Mouse (Mus musculus) G1E (cell line): ENCODE data around the gene Krt81. TPM values are rescaled to one million over a fixed set of nuclear protein-coding genes. Genes with fewer than 3 reads are reported as not detected.

Source experiments
- ATAC-seq: 2 replicates; pipeline ENCODE4 v1.8.0; 2016; ENCODE audit warnings: mild to moderate bottlenecking; ENCODE audit not compliant: insufficient number of reproducible peaks, poor library complexity, low FRiP score, severe bottlenecking; ENCODE audit errors: extremely low read depth
- DNase-seq: peaks from one replicate; pipeline ENCODE4 v3.0.0; 2012; ENCODE audit warnings: low spot score
- H3K27me3 ChIP-seq: 2 replicates; pipeline ENCODE4 v1.6.1; 2012; ENCODE audit warnings: mild to moderate bottlenecking, low read length, inconsistent platforms; ENCODE audit not compliant: insufficient read depth
- H3K36me3 ChIP-seq: replicated peaks from 2 replicates; pipeline ENCODE3; 2012; ENCODE audit warnings: mild to moderate bottlenecking, inconsistent platforms
- H3K4me1 ChIP-seq: 2 replicates; pipeline ENCODE4 v1.6.1; 2012; ENCODE audit warnings: low read depth, low read length, inconsistent platforms, mixed read lengths; ENCODE audit not compliant: insufficient read depth
- H3K4me3 ChIP-seq: 2 replicates; pipeline ENCODE4 v1.5.1; 2012; ENCODE audit warnings: low read depth, mild to moderate bottlenecking, inconsistent platforms, low read length, moderate library complexity, mixed read lengths
- H3K9me3 ChIP-seq: replicated peaks from 2 replicates; pipeline ENCODE4 v1.6.1; 2012; ENCODE audit warnings: inconsistent platforms
- CTCF ChIP-seq: IDR thresholded peaks from 2 replicates; pipeline ENCODE4 v1.5.1; 2012; ENCODE audit warnings: low read depth, low read length, inconsistent platforms, mixed read lengths
- GATA1 ChIP-seq: IDR thresholded peaks from 2 replicates; pipeline ENCODE4 v1.6.1; 2012; ENCODE audit warnings: borderline replicate concordance, low read length, inconsistent platforms, mixed read lengths
- GATA2 ChIP-seq: IDR thresholded peaks from 2 replicates; pipeline ENCODE4 v1.6.1; 2012; ENCODE audit warnings: low read depth, low read length, inconsistent platforms, borderline replicate concordance
- POLR2AphosphoS5 ChIP-seq: IDR thresholded peaks from 2 replicates; pipeline ENCODE4 v1.6.1; 2012; ENCODE audit warnings: low read depth, low read length, inconsistent platforms; ENCODE audit not compliant: insufficient replicate concordance
- TAL1 ChIP-seq: conservative IDR thresholded peaks from 2 replicates; pipeline ENCODE4 v1.6.1; 2012; ENCODE audit warnings: low read depth, low read length, inconsistent platforms, mixed read lengths
- polyA plus RNA-seq: library from polyadenylated mRNA; stranded (reverse); fragments of >175 nt; gene quantifications from 2 replicates; pipeline ENCODE4 v1.2.3, GENCODE M21; 2012
- total RNA-seq, 2 experiments: library from RNA; stranded (forward) in 1 of 2; stranded (reverse) in 1 of 2; fragments of 200-1000 nt in 1 of 2; fragments of >200 nt in 1 of 2; fragmentation: Nextera tagmentation in 1 of 2; gene quantifications; 2 replicates each; pipeline ENCODE4 v1.2.3; 2014 to 2017

Gene Krt81
- total and polyA plus RNA-seq, 3 experiments: not detected

DNA sequence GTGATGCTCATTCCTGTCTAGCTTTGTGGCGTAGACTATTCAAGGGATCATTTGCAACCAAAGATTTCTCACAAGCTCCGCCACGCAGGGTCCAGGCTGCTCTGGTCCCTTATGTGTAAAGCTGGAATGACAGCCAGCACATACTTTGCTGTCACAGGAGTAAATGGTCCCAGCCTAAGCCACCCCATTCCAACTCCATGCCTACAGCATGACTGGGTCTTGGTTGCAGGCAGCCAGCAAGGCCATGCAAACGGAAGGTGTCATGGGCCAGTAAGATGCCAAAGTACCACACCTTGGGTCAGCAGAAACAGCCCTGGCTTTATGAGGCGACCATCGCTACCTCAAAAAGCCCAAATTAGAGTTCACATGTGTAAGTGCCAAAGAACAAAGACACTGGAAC lies 30.2 kb upstream of the Krt81 start:
- TF ChIP-seq CTCF: no peak
- TF ChIP-seq TAL1: no peak
- no peak for TF ChIP-seq POLR2AphosphoS5
- TF ChIP-seq GATA1: no peak
- Histone ChIP-seq H3K4me3 (no peak overlapping the region), H3K9me3 (peaks cover 64% of the 10 kb centered on the region), H3K4me1 (no peaks in the 10 kb centered on the region), H3K36me3 (no peaks in the 10 kb centered on the region), H3K27me3 (no peaks in the 10 kb centered on the region)
- no peak for DNase-seq
- no peak for ATAC-seq

DNA sequence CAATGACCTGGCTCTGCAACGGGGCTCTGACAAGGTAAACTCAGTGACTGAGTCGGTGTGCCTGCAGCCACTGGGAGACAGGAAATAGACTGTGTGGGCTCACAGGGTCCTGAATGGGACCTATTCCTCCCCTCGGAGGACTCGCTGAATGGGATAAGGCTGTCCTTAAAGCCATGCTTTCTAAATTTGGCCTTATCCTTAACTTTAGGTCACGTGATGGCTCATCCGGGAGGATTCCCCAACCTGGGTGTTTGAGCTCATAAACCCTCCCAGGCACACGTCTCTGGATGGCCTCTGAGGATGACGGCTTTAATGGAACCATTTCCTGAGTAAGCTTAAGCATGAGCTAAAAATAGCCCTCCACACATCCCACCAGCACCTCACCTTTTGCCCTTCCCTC lies 29.2 kb upstream of the Krt81 start:
- ATAC-seq (no peak), DNase-seq (no peak)
- H3K36me3 ChIP-seq: no peaks in the 10 kb centered on the region
- no peak overlapping the region for H3K4me3 ChIP-seq
- peaks cover 66% of the 10 kb centered on the region for H3K9me3 ChIP-seq
- TF ChIP-seq GATA2: no peak
- TF ChIP-seq TAL1: no peak
- H3K4me1 ChIP-seq: no peaks in the 10 kb centered on the region
- no peaks in the 10 kb centered on the region for H3K27me3 ChIP-seq

DNA sequence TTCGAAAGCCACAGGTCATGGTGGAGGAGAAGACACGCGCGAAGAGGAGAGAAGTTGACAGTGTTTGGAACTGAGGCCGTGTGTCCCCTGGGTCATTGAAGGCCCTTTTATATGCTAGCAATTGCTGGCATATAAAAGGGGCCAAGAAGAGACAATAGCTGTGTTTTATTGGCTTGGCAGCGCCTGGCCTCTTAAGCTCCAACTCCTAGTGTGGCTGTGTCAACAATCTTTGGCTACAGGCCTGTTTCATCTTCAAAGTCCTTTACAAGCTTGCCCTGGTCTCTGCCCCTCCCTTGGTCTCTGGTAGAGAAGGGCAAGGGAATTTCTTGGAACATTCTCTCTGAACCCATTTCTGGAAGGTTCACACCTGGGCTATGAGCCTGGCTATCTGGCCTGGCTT lies 27.9 kb upstream of the Krt81 start, which contains the start of gene Krt83:
Krt83 (minus strand) TSS at position 82 of the 400 bp plus-strand sequence.
- Histone ChIP-seq H3K9me3 (peaks cover 61% of the 10 kb centered on the region), H3K4me1 (no peaks in the 10 kb centered on the region), H3K4me3 (no peak within 1 kb of the TSS), H3K27me3 (no peaks in the 10 kb centered on the region), H3K36me3 (no peaks in the 10 kb centered on the region)
- ATAC-seq: no peak
- TF ChIP-seq TAL1 (no peak), GATA2 (no peak), GATA1 (no peak), POLR2AphosphoS5 (no peak)
- DNase-seq: no peak

GRCm38 (mm10) chr15:101485911-101486635 lies 22.5 kb upstream of the Krt81 start:
- DNase-seq (no peak), ATAC-seq (no peak)
- H3K27me3 ChIP-seq: peaks cover 3% of the 10 kb centered on the region; the same call in 1 of the 2 replicates

GRCm38 (mm10) chr15:101484939-101485338 lies 21.4 kb upstream of the Krt81 start:
- H3K9me3 ChIP-seq: peaks cover 68% of the 10 kb centered on the region
- TF ChIP-seq POLR2AphosphoS5 (no peak), GATA1 (no peak), TAL1 (no peak), CTCF (no peak), GATA2 (no peak)
- no peaks in the 10 kb centered on the region for H3K4me1 ChIP-seq
- peaks cover 3% of the 10 kb centered on the region; the same call in 1 of the 2 replicates for H3K27me3 ChIP-seq
- ATAC-seq (no peak), DNase-seq (no peak)
- H3K36me3 ChIP-seq: no peaks in the 10 kb centered on the region
- H3K4me3 ChIP-seq: no peak overlapping the region

More at GRCm38 (mm10) chr15:101485911-101486635, 22.5 kb upstream of the Krt81 start:
- Histone ChIP-seq H3K36me3 (no peaks in the 10 kb centered on the region), H3K4me3 (no peak overlapping the region), H3K4me1 (no peaks in the 10 kb centered on the region), H3K9me3 (peaks cover 70% of the 10 kb centered on the region)
- TF ChIP-seq CTCF (no peak), POLR2AphosphoS5 (no peak), GATA2 (no peak), GATA1 (no peak), TAL1 (no peak)

DNA sequence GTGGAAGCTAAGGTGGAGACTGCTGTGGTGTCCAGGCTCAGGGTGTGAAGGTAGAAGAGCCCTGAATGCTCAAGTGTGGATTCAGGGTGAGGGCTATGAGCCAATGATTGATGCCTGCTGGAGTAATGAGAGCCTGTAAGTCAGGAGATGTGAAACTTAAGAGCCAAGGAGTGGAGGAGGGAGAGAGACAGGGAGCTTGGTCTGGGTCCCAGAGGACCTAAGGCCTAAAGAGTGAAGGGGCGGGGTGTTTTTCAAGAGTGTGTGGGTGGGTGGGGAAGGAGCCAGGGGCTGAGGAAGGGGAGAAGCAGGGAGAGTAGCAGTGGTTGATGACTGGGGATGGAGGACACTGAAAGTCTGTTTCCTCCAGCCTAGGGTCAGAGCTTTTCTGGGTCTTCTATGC lies 20.1 kb upstream of the Krt81 start:
- no peak overlapping the region for H3K4me3 ChIP-seq
- H3K4me1 ChIP-seq: no peaks in the 10 kb centered on the region
- peaks cover 3% of the 10 kb centered on the region; the same call in 1 of the 2 replicates for H3K27me3 ChIP-seq
- DNase-seq: no peak
- H3K9me3 ChIP-seq: peaks cover 66% of the 10 kb centered on the region
- no peaks in the 10 kb centered on the region for H3K36me3 ChIP-seq
- no peak for TF ChIP-seq GATA1
- TF ChIP-seq GATA2: no peak
- TF ChIP-seq POLR2AphosphoS5: no peak
- TF ChIP-seq TAL1: no peak
- TF ChIP-seq CTCF: no peak
- ATAC-seq: no peak
